In the genomic region with DNA sequence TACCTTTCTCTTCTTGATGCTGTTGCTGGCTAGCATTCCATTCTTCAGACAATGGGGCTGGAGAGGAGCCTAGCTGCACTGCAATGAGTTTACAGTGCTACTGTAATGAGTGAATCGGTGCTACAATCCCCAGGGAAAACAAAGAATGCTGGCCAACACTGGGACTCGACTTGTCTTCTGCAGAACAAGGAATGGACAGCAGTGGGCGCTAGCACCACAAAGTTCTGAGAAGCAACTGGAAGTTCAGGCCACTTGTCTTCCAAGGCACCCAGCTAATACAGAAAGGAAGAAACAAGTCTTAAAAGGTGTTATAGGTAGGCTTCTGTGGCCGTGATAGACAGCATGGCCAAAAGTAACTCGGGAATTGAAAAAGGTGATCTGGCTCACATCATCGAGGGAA, we compare ENCODE assay signal across 10 mouse cellular contexts. TPM values are rescaled to one million over a fixed set of nuclear protein-coding genes. Genes with fewer than 3 reads are reported as not detected.
DNase-seq lines count a peak whose midpoint lies in the region; ATAC-seq lines count a peak whose summit lies in the region.
"Had no signal": no experiment of that assay in that cellular context is flagged by ENCODE, and none has a peak within 500 bp of the region (broad histone marks: within the 10 kb centered on the region; RNA-seq: fewer than 3 reads in every experiment).

No protein-coding gene starts in this region.

- ATAC-seq in kidney, embryonic 15.5 days (replicated peaks; ENCODE audit: low FRiP score): no peak

- H3K9ac ChIP-seq in kidney, embryonic 15.5 days: no peak overlapping the region
- H3K9ac ChIP-seq: embryonic facial prominence, embryonic 15.5 days; neural tube, embryonic 12.5 days had no signal

- no peaks in the 10 kb centered on the region for H3K9me3 ChIP-seq in kidney, embryonic 15.5 days (replicated peaks)
- H3K9me3 ChIP-seq in limb, embryonic 10.5 days (replicated peaks): no peaks in the 10 kb centered on the region
- H3K9me3 ChIP-seq: embryonic facial prominence, embryonic 15.5 days; neural tube, embryonic 12.5 days had no signal

- no peak overlapping the region for H3K4me2 ChIP-seq in kidney, embryonic 15.5 days
- H3K4me2 ChIP-seq: embryonic facial prominence, embryonic 15.5 days; neural tube, embryonic 12.5 days had no signal

- peak; percentile 79 for DNase-seq in kidney, adult 18-20 months
- peak; percentile 55 for DNase-seq in adrenal gland, adult 8-10 months
- peak; percentile 70 for DNase-seq in embryo, embryonic 9.5 days (ENCODE audit: extremely low spot score)
- DNase-seq in induced T-regulatory cell, adult 2 months (ENCODE audit: low read depth): peak; percentile 28
- peak; percentile 75 for DNase-seq in limb, embryonic 10.5 days (ENCODE audit: low spot score)
- peak; percentile 62 for DNase-seq in right cerebral cortex, adult 18-20 months
- DNase-seq in thymus, postnatal 36 days: no peak

- H3K36me3 ChIP-seq in kidney, embryonic 15.5 days: no peaks in the 10 kb centered on the region
- H3K36me3 ChIP-seq in limb, embryonic 10.5 days: no peaks in the 10 kb centered on the region
- H3K36me3 ChIP-seq: embryonic facial prominence, embryonic 15.5 days; neural tube, embryonic 12.5 days had no signal

- WGBS in kidney, embryonic 15.5 days: 42% methylated on average over 6 of the region's 6 CpGs
- WGBS in limb, embryonic 10.5 days: 43% methylated on average over 6 of the region's 6 CpGs

- no peak overlapping the region for H3K4me3 ChIP-seq in kidney, embryonic 15.5 days (replicated peaks)
- H3K4me3 ChIP-seq in limb, embryonic 10.5 days: no peak overlapping the region
- H3K4me3 ChIP-seq: embryonic facial prominence, embryonic 15.5 days; neural tube, embryonic 12.5 days had no signal

- no peaks in the 10 kb centered on the region for H3K4me1 ChIP-seq in kidney, embryonic 15.5 days
- H3K4me1 ChIP-seq in limb, embryonic 10.5 days: no peaks in the 10 kb centered on the region
- H3K4me1 ChIP-seq: embryonic facial prominence, embryonic 15.5 days; neural tube, embryonic 12.5 days had no signal

- no peaks in the 10 kb centered on the region for H3K27me3 ChIP-seq in kidney, embryonic 15.5 days
- H3K27me3 ChIP-seq in limb, embryonic 10.5 days (ENCODE audit: low read depth, poor library complexity, severe bottlenecking): no peaks in the 10 kb centered on the region
- H3K27me3 ChIP-seq: embryonic facial prominence, embryonic 15.5 days; neural tube, embryonic 12.5 days had no signal

- no peak overlapping the region for H3K27ac ChIP-seq in kidney, embryonic 15.5 days
- H3K27ac ChIP-seq in limb, embryonic 10.5 days: no peak overlapping the region
- H3K27ac ChIP-seq: embryonic facial prominence, embryonic 15.5 days; neural tube, embryonic 12.5 days had no signal

RNA-seq across cellular contexts. Expression of a gene that starts 53.4 kb away (rescaled TPM):
- polyA plus RNA-seq in kidney, embryonic 15.5 days (2015; fragmentation: Nextera tagmentation; extraction: Ambion mirVana): 1.8 and 2.5 TPM in 2 replicates
- total RNA-seq in adrenal gland, adult 8-10 months (2022): 100 to 1,000 TPM in 2 of 4 experiments, 10 to 100 TPM in 2; 66.1 to 162 (median 106) TPM
- polyA plus RNA-seq in limb, embryonic 10.5 days (2016; fragmentation: Nextera tagmentation; extraction: Ambion mirVana): 0.13 and 0.86 TPM in 2 replicates

Comparison
In these comparisons a context has a peak if more than half of its experiments do, and no peak if none do; other contexts are left out.
1. DNase-seq: peak in kidney, adult 18-20 months (single experiment), adrenal gland, adult 8-10 months (single experiment), embryo, embryonic 9.5 days (single experiment), induced T-regulatory cell, adult 2 months (single experiment), limb, embryonic 10.5 days (single experiment) and right cerebral cortex, adult 18-20 months (single experiment); none in thymus, postnatal 36 days (0 of 2).